22 mouse cellular contexts compared by ENCODE assay signal in genomic region chr2:48557123-48557522, GRCm38 (mm10).
A peak's percentile ranks its signal among the peaks of the same experiment; 100 is the strongest.
DNase-seq lines count a peak whose midpoint lies in the region; ATAC-seq and TF ChIP-seq lines count a peak whose summit lies in the region.
"Had no signal": no experiment of that assay in that cellular context is flagged by ENCODE, and none has a peak within 500 bp of the region (broad histone marks: within the 10 kb centered on the region; RNA-seq: fewer than 3 reads in every experiment).

No protein-coding gene starts in this region.

- DNase-seq in lung, embryonic 14.5 days: peak; percentile 48
- no peak for DNase-seq in lung, adult 2 months
- peak; percentile 39 for DNase-seq in lung, postnatal 10 days
- peak; percentile 36 for DNase-seq in lung, postnatal 36 days
- DNase-seq in liver, embryonic 11.5 days (ENCODE audit: low spot score): no peak
- DNase-seq in embryo, embryonic 10 days (ENCODE audit: low spot score): no peak
- no peak for DNase-seq in cerebellum, adult 9-10 months
- DNase-seq: adrenal gland, adult 8-10 months; adrenal gland, postnatal 25 days; cerebellum, adult 2 months; cerebellum, postnatal 10 days; cerebellum, postnatal 36 days; gastrocnemius, postnatal 14 days had no signal

- H3K36me3 ChIP-seq in lung, embryonic 14.5 days (ENCODE audit: insufficient read depth): no peaks in the 10 kb centered on the region
- no peaks in the 10 kb centered on the region for H3K36me3 ChIP-seq in lung, embryonic 15.5 days
- H3K36me3 ChIP-seq in liver, embryonic 11.5 days (ENCODE audit: control insufficient read depth, insufficient read depth, low read length): no peaks in the 10 kb centered on the region
- H3K36me3 ChIP-seq: forebrain, embryonic 10.5 days; heart, embryonic 10.5 days; heart, embryonic 13.5 days; hindbrain, embryonic 12.5 days; hindbrain, embryonic 15.5 days had no signal

- H3K9ac ChIP-seq in lung, embryonic 14.5 days: no peak overlapping the region
- no peak overlapping the region for H3K9ac ChIP-seq in lung, embryonic 15.5 days
- H3K9ac ChIP-seq in liver, embryonic 11.5 days (ENCODE audit: low read depth, low read length): no peak overlapping the region
- H3K9ac ChIP-seq: forebrain, embryonic 13.5 days; heart, embryonic 13.5 days; hindbrain, embryonic 12.5 days; hindbrain, embryonic 15.5 days had no signal

- H3K27me3 ChIP-seq in lung, embryonic 14.5 days (ENCODE audit: insufficient read depth, low read length): no peaks in the 10 kb centered on the region
- no peaks in the 10 kb centered on the region for H3K27me3 ChIP-seq in lung, embryonic 15.5 days
- H3K27me3 ChIP-seq in liver, embryonic 11.5 days (replicated peaks; ENCODE audit: control insufficient read depth, insufficient read depth, low read length): no peaks in the 10 kb centered on the region
- H3K27me3 ChIP-seq: forebrain, embryonic 13.5 days; heart, embryonic 13.5 days; hindbrain, embryonic 12.5 days; hindbrain, embryonic 15.5 days had no signal

- ATAC-seq in lung, embryonic 14.5 days (ENCODE audit: insufficient read depth): 0 out of 2 replicates have a peak, but pooled peaks have one; percentile 49
- peak; percentile 52; the same call in 1 of the 2 replicates for ATAC-seq in lung, embryonic 15.5 days (ENCODE audit: borderline replicate concordance, extremely low read depth, low FRiP score, low TSS enrichment)
- no peak for ATAC-seq in liver, embryonic 11.5 days (replicated peaks; ENCODE audit: low FRiP score)
- ATAC-seq: CD4-positive, CD25-positive, alpha-beta regulatory T cell, adult 4 months; forebrain, embryonic 13.5 days; forebrain, embryonic 16.5 days had no signal

- H3K4me1 ChIP-seq in lung, embryonic 14.5 days (ENCODE audit: insufficient read depth): no peaks in the 10 kb centered on the region
- H3K4me1 ChIP-seq in lung, adult 2 months (ENCODE audit: control insufficient read depth, insufficient read depth, low read length): no peaks in the 10 kb centered on the region; the same call in 1 of the 2 replicates
- peaks cover 6% of the 10 kb centered on the region for H3K4me1 ChIP-seq in lung, embryonic 15.5 days
- H3K4me1 ChIP-seq in liver, embryonic 11.5 days (replicated peaks; ENCODE audit: control insufficient read depth, insufficient read depth, low read length): no peaks in the 10 kb centered on the region
- H3K4me1 ChIP-seq: forebrain, embryonic 10.5 days; forebrain, embryonic 13.5 days; heart, embryonic 10.5 days; heart, embryonic 13.5 days; hindbrain, embryonic 12.5 days; hindbrain, embryonic 15.5 days had no signal

- no peak overlapping the region for H3K27ac ChIP-seq in lung, embryonic 14.5 days (ENCODE audit: low read depth)
- no peak overlapping the region for H3K27ac ChIP-seq in lung, embryonic 15.5 days
- no peak overlapping the region for H3K27ac ChIP-seq in liver, embryonic 11.5 days (ENCODE audit: low read depth, low read length)
- H3K27ac ChIP-seq: forebrain, embryonic 10.5 days; forebrain, embryonic 13.5 days; heart, embryonic 10.5 days; heart, embryonic 13.5 days; hindbrain, embryonic 12.5 days; hindbrain, embryonic 15.5 days had no signal

- TF ChIP-seq CTCF in lung, embryonic 14.5 days (IDR thresholded peaks at IDR 0.05; ENCODE audit: low read depth): no peak
- TF ChIP-seq CTCF in lung, adult 2 months (IDR thresholded peaks at IDR 0.05; ENCODE audit: insufficient read depth, low read length): no peak

- TF ChIP-seq POLR2A in lung, adult 2 months (IDR thresholded peaks at IDR 0.05; ENCODE audit: borderline replicate concordance, extremely low read depth, low read depth, low read length): no peak

- H3K9me3 ChIP-seq in lung, embryonic 14.5 days (ENCODE audit: low read depth, low read length): no peaks in the 10 kb centered on the region
- H3K9me3 ChIP-seq in lung, embryonic 15.5 days: no peaks in the 10 kb centered on the region
- H3K9me3 ChIP-seq in liver, embryonic 11.5 days (ENCODE audit: control insufficient read depth, low read length): no peaks in the 10 kb centered on the region
- H3K9me3 ChIP-seq: forebrain, embryonic 10.5 days; forebrain, embryonic 13.5 days; heart, embryonic 10.5 days; heart, embryonic 13.5 days; hindbrain, embryonic 12.5 days; hindbrain, embryonic 15.5 days had no signal

- H3K4me3 ChIP-seq in lung, embryonic 14.5 days (ENCODE audit: low read depth, low read length): no peak overlapping the region
- H3K4me3 ChIP-seq in lung, adult 2 months (replicated peaks; ENCODE audit: extremely low read depth, low read depth, low read length): no peak overlapping the region
- H3K4me3 ChIP-seq in lung, embryonic 15.5 days: no peak overlapping the region
- H3K4me3 ChIP-seq in liver, embryonic 11.5 days (ENCODE audit: low read depth, low read length): no peak overlapping the region
- H3K4me3 ChIP-seq: forebrain, embryonic 10.5 days; forebrain, embryonic 13.5 days; heart, embryonic 10.5 days; heart, embryonic 13.5 days; hindbrain, embryonic 12.5 days; hindbrain, embryonic 15.5 days had no signal

- H3K4me2 ChIP-seq in lung, embryonic 14.5 days: no peak overlapping the region
- H3K4me2 ChIP-seq in lung, embryonic 15.5 days: no peak overlapping the region
- no peak overlapping the region for H3K4me2 ChIP-seq in liver, embryonic 11.5 days
- H3K4me2 ChIP-seq: forebrain, embryonic 13.5 days; heart, embryonic 13.5 days; hindbrain, embryonic 12.5 days; hindbrain, embryonic 15.5 days had no signal

Comparison
In these comparisons a context has a peak if more than half of its experiments do, and no peak if none do; other contexts are left out.
1. DNase-seq: peak in lung, embryonic 14.5 days (single experiment), lung, postnatal 10 days (single experiment) and lung, postnatal 36 days (single experiment); none in lung, adult 2 months (single experiment), liver, embryonic 11.5 days (single experiment), embryo, embryonic 10 days (single experiment) and cerebellum, adult 9-10 months (single experiment).